Comparison of ENCODE assay signal across 31 mouse cellular contexts in genomic region chr3:141160986-141161385, GRCm38 (mm10). TPM values are rescaled to one million over a fixed set of nuclear protein-coding genes. Genes with fewer than 3 reads are reported as not detected.
"Had no signal": no experiment of that assay in that cellular context is flagged by ENCODE, and none has a peak within 500 bp of the region (broad histone marks: within the 10 kb centered on the region; RNA-seq: fewer than 3 reads in every experiment).

No protein-coding gene starts in this region.

- ATAC-seq: intestine, embryonic 15.5 days; liver, embryonic 12.5 days; midbrain, embryonic 13.5 days had no signal

- H3K9ac ChIP-seq: intestine, embryonic 15.5 days; liver, embryonic 12.5 days; liver, embryonic 15.5 days; lung, embryonic 15.5 days; midbrain, embryonic 13.5 days; neural tube, embryonic 12.5 days; neural tube, embryonic 15.5 days had no signal

- H3K27me3 ChIP-seq: intestine, embryonic 15.5 days; liver, embryonic 12.5 days; liver, embryonic 15.5 days; lung, embryonic 15.5 days; megakaryocyte, embryonic 14.5 days; midbrain, embryonic 13.5 days; neural tube, embryonic 12.5 days; neural tube, embryonic 15.5 days had no signal

- H3K9me3 ChIP-seq: intestine, embryonic 15.5 days; liver, embryonic 12.5 days; liver, embryonic 15.5 days; lung, embryonic 15.5 days; midbrain, embryonic 10.5 days; midbrain, embryonic 13.5 days; neural tube, embryonic 12.5 days; neural tube, embryonic 15.5 days had no signal

- H3K4me3 ChIP-seq: intestine, embryonic 15.5 days; left cerebral cortex, adult 2 months; liver, embryonic 12.5 days; liver, embryonic 15.5 days; lung, embryonic 15.5 days; megakaryocyte, embryonic 14.5 days; midbrain, embryonic 10.5 days; midbrain, embryonic 13.5 days; neural tube, embryonic 12.5 days; neural tube, embryonic 15.5 days had no signal

- H3K36me3 ChIP-seq: intestine, embryonic 15.5 days; liver, embryonic 12.5 days; liver, embryonic 15.5 days; lung, embryonic 15.5 days; midbrain, embryonic 10.5 days; midbrain, embryonic 13.5 days; neural tube, embryonic 12.5 days; neural tube, embryonic 15.5 days had no signal

- DNase-seq: kidney, adult 11 months; kidney, adult 9 months; kidney, postnatal 14 days; kidney, postnatal 4 days; lung, adult 18-20 months; lung, postnatal 10 days; lung, postnatal 36 days; right cerebral cortex, adult 18-20 months; right cerebral cortex, postnatal 14 days; right cerebral cortex, postnatal 4 days; spleen, adult 18-20 months; thymus, adult 18-20 months; thymus, postnatal 36 days had no signal

- H3K4me1 ChIP-seq: intestine, embryonic 15.5 days; liver, embryonic 12.5 days; liver, embryonic 15.5 days; lung, embryonic 15.5 days; megakaryocyte, embryonic 14.5 days; midbrain, embryonic 10.5 days; midbrain, embryonic 13.5 days; neural tube, embryonic 12.5 days; neural tube, embryonic 15.5 days had no signal

- H3K4me2 ChIP-seq: intestine, embryonic 15.5 days; liver, embryonic 12.5 days; liver, embryonic 15.5 days; lung, embryonic 15.5 days; midbrain, embryonic 13.5 days; neural tube, embryonic 12.5 days; neural tube, embryonic 15.5 days had no signal

- H3K27ac ChIP-seq: intestine, embryonic 15.5 days; left cerebral cortex, adult 2 months; liver, embryonic 12.5 days; liver, embryonic 15.5 days; lung, embryonic 15.5 days; midbrain, embryonic 10.5 days; midbrain, embryonic 13.5 days; neural tube, embryonic 12.5 days; neural tube, embryonic 15.5 days had no signal

RNA-seq across cellular contexts. Expression of gene Pdha2, which starts 51.2 kb away (rescaled TPM):
- total RNA-seq: layer of hippocampus, adult 8-10 months; left cerebral cortex, adult 2 months; left cerebral cortex, postnatal 10 days; left cerebral cortex, postnatal 36 days had no signal
- polyA plus RNA-seq: intestine, embryonic 15.5 days; kidney, embryonic 16.5 days; limb, embryonic 11.5 days; limb, embryonic 14.5 days; liver, embryonic 12.5 days; liver, embryonic 15.5 days; lung, embryonic 15.5 days; midbrain, embryonic 10.5 days; midbrain, embryonic 13.5 days; neural tube, embryonic 12.5 days; neural tube, embryonic 15.5 days; stomach, embryonic 16.5 days; urinary bladder, adult 2 months had no signal
